Mouse (Mus musculus): ENCODE results near the gene Crot.
"Not testable (repeated sequence)": the region's sequence is repeated elsewhere in the genome, so short reads cannot be mapped to it uniquely, and the experiment has no call there.

The Crot gene

DNA sequence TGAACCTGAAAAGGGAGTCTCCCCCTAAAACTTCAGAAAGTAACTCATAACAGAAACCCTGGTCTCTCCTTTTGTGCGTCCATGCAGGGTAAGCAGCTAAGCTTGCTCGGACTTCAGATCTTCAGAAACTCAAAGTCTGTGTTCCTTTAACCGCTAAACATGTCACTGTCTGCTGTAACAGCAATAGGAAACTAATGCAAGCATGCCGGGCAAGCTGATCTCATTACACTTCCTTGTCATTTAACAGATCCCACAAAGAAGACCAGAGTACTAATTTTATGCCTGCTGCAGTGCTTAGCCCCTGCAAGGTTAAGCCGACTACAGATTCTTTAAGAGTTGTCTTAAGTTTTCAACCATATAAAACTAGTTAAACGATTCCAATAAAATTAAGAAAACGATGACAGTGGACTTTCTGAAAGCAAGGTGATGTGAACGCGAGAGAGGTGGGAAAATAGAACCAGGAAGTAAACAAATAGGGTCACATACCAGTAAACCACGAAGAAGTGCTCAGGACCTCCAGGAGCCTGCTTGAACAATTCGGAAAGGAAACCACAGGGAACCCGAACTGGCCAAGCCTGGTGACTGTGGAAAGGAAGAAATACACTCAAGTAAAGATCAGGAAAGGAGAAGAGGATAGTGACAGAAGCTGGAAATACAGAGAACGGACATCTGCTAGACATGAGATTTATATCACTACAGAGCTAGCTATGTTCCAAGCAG lies 998 bp downstream of the Crot start:
- DNase-seq = no peak

DNA sequence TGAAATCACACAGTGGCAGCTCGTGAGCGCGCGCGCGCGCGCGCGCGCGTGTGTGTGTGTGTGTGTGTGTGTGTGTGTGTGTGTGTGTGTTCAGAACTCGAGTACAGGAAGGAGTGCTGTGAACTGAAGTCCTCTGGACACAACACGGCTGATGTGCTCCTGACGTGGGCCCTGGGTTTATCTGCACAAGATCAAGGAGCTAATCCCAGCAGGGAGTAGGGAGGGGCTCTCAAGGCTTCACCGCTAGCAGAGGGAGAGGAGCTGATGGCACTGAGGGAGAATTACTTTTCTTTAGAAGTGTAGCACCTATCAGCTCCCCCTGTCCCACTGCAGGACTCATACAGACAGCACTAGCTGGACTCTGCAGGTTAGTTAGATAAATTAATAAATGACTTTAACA lies 5.5 kb downstream of the Crot start:
- DNase-seq = no peak

DNA sequence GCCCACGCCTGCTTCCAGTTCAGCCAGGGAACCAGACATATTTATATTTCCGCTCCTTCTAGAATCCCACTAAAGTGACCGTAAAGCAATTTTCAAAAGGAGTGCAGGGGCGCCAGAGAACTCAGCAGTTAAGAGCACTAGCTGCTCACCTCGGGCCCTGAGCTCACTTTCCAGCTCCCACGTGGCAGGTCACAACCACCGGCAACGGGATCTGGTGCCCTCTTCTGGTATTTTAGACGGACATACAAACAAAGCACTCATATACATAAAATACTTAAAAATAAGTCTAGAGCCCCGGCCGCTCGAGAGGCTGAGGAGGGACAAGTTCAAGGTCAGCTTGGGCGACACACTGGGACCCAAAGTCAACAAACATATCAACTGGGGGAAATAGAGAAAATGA lies 6.6 kb downstream of the Crot start:
- no peak for DNase-seq

DNA sequence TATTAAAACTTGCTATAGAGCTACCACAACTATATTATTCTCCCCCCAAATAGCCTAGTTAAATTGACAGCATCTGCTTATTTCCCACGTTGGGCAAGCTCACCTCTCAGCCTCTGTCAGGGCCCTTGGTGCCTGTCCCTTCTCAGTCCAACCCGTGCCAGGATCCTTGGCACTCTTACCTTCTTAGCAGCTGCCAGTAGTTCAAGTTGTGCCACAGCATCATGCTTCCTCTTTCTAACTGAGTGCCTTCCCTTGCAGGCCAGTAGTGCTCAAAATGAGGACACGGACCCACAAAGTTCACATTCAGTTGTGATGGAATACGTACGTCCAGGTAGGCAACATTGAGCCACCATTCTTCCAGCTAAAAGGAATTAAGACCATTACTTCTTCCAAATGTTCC lies 9.2 kb downstream of the Crot start:
- no peak for DNase-seq

DNA sequence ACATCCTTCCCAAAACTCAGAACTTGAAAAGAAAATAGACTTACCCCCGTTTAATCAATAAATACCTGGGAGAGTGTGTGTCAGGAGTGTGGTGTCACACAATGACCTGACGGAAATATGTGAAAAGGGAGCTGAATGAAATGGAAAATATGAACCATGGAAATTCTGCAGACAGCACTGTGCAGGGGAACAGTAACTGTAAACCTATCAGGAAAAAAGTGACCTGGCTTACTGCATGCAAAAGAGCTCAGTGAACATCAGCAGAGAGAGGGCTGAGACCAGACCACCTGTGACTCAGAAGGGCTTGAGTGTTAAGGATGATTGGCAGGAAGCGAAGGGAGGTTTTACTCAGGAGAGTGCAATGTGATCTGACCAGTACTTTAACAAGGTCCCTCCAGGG lies 11.7 kb downstream of the Crot start:
- DNase-seq = no peak

DNA sequence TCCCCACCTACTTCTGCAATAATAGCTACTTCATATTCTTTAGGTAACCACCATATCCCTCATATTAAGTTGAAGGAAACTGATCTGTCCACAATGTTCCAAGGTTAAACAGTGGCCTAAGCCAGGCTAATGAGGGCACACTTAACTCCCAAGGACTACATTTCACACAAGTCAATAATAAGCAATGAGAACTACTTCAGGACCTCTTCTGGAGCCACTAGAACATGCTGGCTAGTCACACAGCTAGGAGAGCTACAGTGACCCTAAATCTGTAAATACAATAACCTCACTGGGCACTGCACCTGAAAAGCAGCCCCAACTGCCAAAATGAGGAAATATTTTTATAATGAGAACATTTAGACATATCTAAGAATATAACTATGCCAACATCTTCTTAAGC lies 22.4 kb downstream of the Crot start:
- DNase-seq = no peak

DNA sequence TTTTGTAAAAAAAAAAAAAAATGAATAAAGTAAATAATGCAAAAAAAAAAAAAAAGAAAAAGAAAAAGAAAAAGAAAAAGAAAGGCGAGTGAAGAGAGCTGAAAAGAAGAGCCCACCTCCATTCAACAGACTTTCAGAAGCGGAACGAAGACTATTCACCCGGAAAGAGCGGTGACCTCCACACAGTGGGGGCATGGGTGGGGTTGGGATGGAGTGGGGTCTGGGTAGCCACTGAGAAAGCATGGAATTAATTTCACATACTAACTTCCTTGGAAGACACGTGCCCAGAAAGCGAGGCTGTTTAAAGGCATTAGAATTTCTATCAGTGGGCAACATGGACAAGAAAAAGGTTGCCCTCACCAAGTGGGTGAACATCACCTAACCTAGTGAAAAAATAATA lies 24.8 kb downstream of the Crot start:
- no peak for DNase-seq

DNA sequence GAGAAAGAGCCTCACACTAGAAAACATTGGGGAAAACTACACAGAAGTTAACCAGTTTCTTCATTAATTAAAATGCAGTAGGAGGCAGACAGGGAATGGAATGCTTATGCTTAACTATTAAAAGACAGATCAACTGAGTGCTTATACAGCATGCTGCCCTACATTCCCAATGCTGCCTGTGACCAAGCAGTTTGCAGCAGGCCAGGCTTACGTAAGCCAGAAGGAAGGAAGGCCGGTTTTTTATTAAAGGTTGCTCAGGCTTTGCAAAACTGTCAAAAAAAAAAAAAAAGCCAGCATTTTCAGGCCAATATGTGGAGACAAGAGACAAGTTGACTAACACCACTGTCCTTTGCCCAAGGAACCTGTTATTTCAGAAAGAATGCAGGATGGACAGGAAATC lies 26.4 kb downstream of the Crot start:
- DNase-seq = no peak

DNA sequence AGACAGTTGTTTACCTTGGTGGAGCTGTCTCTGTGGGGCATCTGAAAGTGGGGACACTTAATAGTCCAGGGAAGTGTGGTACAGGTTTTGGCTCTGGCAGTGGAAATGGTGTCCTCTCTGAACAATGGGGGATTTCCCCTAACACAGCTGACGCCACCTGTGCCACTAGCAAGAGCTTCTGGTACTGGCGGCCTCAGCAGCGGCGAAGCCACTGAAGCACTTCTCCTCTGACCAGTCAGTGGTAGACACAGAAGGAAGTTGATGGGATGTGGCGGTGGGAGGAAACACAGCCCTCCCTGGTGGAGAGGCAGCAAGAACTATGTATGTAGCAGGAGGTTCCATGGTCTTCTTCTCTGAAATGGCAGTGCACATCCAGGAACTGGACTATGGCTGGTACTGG lies 32.6 kb downstream of the Crot start:
- DNase-seq = no peak

DNA sequence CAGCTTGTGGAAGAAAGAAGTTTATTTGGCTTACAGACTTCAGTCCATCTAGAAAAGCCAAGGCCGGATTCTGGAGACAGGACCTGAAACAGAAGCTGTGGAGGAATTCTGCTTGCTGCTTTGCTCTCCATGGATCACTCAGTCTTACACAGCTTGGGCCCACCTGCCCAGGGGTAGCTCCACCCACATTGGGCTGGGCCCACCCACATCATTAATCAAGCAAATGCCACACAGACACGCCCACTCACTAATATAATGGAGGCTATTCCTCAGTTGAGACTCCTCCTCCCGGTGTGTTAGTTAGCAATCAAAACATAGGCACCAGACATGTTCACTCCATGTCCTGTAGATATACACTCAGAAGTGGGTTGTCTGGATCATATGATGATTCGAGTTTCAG lies 36.6 kb downstream of the Crot start:
- DNase-seq = no peak

DNA sequence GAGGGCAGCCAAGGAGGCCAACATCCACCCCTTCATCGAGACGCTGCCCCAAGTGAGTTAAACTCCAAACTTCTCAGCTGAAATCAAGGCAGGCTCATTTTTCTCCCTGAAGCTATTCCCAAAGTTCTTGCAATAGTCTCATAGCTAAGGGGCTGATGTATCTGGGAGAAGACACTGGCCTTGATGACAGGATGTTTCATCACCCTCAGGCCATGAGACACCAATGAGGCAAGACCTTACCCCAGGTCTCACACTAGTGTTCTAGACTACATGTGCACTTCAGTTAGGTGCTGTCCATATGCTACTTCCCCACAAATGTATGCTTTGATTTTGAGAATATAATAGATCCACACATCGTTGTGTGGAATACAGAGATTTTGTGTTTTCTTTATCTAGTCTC lies 41.6 kb downstream of the Crot start:
- DNase-seq = no peak

DNA sequence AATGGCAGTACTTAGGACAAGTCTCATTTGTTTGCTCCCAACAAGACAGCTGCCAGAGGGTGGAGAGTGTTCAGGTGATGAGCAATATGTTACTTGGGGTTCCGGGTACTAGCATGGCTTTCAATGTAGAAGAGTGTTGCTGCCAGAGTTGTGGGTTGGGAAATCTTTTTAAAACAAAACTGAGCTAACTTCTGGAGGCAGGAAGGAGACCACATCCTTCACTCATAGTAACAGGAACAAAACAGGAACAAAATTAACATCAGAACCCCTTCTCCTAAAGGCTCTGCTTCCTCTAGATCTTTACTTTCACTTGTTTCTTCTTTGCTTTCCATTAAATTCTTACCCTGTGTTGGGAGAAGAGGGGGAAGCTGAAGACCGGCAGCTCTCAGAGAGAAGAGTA lies 43.5 kb downstream of the Crot start:
- DNase-seq = no peak

DNA sequence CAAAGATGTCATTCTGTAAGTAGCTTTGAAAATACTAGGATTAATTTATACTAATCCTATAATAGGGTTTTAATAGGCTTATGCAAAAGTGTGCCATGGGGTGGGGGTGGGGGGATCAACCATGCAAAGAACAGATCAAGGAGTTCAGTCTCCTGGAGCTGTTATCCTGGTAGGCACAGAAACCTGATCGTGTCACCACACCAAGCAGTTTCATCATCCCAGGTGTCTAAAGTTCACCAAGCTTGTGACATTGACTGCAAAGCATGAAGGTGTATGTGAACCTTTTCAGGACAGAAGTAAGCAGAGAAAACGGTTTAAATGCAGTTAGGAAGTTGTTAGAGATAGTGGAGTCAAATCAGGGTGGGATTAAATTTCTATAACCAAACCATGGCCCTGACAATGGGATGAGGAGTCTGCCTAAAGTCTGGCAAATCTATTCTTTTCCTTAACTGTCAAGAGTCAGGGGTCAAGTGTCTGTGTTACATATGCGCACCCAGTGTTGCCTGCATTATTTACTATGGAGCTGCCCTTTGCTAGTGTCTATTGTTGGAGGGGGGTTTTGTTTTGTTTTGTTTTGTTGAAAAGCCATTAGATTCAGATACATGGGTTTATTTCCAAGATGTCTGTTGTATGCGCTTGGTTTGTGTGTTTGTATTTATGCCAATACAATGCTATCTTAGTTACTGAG lies 49.6 kb downstream of the Crot start:
- DNase-seq = no peak

DNA sequence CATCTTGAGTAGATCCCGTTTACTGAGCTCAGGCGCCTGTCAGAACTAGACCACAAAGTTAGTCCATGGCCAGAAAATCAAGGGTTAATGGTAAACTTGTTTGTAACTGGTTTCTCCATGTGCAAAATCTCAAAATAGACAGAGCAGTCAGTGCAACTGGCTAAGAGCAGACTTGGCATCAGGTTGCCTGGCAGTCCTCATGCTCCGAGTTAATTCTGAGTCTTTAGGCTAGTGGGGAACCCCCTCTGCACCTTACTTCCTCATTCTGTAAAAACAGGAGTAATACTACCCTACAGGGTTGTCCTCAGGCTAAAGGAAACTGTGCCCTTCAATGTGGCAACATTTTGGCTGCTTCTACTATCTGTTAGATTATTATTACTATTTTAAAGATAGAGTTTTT lies 53.3 kb downstream of the Crot start:
- DNase-seq = no peak

DNA sequence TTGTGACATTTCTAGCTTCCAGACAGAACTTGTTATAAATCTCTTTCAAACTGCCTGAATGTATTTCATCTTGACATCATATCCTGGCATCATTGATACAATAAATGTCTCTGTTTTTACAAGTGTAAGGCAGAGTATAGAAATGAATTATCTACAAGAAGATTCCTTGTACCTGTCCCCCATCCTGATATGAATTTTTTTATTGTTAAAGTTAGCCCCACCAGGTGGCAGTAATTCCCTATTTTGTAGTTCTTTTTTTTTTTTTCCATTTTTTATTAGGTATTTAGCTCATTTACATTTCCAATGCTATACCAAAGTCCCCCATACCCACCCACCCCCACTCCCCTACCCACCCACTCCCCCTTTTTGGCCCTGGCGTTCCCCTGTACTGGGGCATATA lies 55.9 kb downstream of the Crot start:
- DNase-seq = not testable (repeated sequence)

DNA sequence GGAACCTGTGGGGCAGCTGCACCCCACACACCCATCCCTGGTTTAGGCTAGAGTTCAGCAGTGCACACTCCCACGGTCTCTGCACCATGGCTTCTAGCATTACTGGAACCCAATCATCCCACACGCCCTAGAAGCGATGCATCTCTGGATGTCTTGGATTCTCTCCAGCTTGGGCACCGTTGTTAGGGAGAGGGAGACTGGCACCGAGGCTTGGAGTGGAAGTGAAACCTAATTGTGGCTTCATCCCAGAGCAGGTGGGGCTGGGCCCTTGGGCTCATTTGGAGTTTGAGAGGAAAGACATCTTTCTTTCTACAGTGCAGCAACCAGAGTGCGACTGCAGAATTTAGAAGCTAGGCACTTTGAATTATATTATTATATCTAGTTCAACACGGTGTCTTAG lies 59.2 kb downstream of the Crot start:
- no peak for DNase-seq

DNA sequence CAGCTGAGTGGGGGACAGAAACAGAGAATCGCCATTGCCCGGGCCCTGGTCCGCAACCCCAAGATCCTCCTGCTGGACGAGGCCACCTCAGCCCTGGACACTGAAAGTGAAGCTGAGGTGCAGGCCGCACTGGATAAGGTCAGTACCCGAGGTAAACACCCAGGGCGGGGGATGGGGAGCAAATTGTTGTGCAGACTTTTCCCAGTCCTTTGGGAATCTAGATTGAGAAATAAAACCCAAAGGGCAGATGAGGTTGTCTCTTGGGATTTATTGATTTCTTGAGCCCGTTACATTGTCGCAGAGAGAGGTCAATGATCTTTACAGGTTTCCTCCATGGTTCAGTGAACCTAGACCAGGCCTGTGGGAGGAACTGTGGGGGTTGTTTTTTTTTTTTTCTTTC lies 68.7 kb downstream of the Crot start:
- no peak for DNase-seq

DNA sequence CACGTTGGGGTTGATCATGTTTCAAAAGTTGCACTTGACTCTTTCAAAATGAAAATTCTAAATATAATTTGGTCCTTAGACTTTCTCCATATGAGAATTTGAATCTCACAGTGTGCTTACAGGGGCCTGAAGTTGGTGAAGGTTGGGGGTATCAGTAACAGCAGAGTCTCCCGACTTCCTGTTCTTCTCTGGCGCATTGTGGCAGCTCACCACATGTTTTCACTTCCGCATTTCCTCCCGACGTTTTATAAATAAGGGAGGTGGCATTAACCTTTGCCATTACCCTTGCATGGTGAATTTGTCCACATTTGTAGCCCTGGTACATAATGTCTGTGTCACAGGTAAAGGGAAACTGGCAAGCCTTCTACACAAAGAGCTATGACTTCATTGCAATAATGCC lies 80.1 kb downstream of the Crot start:
- no peak for DNase-seq

DNA sequence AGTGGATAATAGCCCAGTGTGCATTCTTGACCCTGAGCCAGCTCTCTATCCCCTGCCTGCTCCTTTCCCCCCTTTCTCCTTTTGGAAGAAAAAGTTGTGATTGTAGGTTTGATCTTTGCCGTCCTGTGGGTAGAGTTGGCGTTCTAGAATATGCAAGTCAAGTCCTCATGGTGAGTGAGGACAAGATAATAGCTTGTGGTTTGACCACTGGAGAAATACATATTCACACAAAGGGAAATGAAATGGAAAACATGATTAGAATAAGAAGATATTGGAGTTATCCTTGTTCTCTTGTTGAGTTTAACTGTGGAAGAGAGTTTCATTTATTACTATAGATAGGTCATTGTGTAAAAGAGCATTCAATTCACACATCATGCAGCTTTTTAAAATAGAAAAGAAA lies 80.7 kb downstream of the Crot start:
- no peak for DNase-seq
